11 mouse cellular contexts compared by ENCODE assay signal in the genomic region with DNA sequence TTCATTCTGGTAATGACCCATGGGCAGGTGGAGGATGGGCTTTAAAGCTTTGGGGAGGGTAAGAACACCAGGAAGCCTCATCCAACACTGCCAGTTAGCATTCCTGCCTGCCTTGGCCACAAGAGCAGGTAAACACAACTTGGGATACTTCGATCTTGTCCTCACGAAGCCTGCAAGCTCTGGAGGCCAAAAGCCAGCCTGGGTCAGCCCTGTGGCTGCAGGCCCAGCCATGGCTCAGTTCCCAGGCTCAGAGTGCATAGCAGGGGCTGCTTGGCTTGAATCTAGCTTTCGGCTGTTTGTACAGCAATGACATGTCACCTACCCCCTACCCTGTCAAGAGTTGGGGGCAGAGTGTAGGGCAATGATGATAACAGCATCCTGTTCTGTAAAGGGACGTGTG. TPM values are rescaled to one million over a fixed set of nuclear protein-coding genes. Genes with fewer than 3 reads are reported as not detected.
A peak's percentile ranks its signal among the peaks of the same experiment; 100 is the strongest.
DNase-seq lines count a peak whose midpoint lies in the region; ATAC-seq and TF ChIP-seq lines count a peak whose summit lies in the region.
"Had no signal": no experiment of that assay in that cellular context is flagged by ENCODE, and none has a peak within 500 bp of the region (broad histone marks: within the 10 kb centered on the region; RNA-seq: fewer than 3 reads in every experiment).

No protein-coding gene starts in this region.

- H3K4me3 ChIP-seq in kidney, adult 2 months (ENCODE audit: insufficient read depth, low read depth, low read length): no peak overlapping the region
- H3K4me3 ChIP-seq in kidney, embryonic 15.5 days (replicated peaks): no peak overlapping the region
- peak overlapping the region; percentile 4 for H3K4me3 ChIP-seq in liver, embryonic 13.5 days (replicated peaks)
- H3K4me3 ChIP-seq in midbrain, embryonic 14.5 days (replicated peaks; ENCODE audit: low read depth, low read length): no peak overlapping the region
- H3K4me3 ChIP-seq: embryonic facial prominence, embryonic 12.5 days; hindbrain, embryonic 10.5 days had no signal

- peak; percentile 95 for DNase-seq in kidney, adult 2 months
- DNase-seq in cerebellum, adult 18-20 months: peak; percentile 79 to 80
- peak; percentile 61 to 75 for DNase-seq in heart, adult 9 months (ENCODE audit: low spot score in 2 of 2)
- no peak for DNase-seq in liver, embryonic 13.5 days
- no peak for DNase-seq in layer of hippocampus, adult 9-10 months (ENCODE audit: low spot score)
- DNase-seq in midbrain, embryonic 14.5 days: no peak
- DNase-seq: spleen, adult 18-20 months had no signal

- WGBS in kidney, adult 2 months: 24% methylated on average over 4 of the region's 4 CpGs
- 61% methylated on average over 4 of the region's 4 CpGs for WGBS in kidney, embryonic 15.5 days
- 77% methylated on average over 4 of the region's 4 CpGs for WGBS in liver, embryonic 13.5 days (ENCODE audit: insufficient replicate concordance)
- 88% methylated on average over 4 of the region's 4 CpGs for WGBS in midbrain, embryonic 14.5 days

- no peak for ATAC-seq in kidney, embryonic 15.5 days (replicated peaks; ENCODE audit: low FRiP score)
- no peak for ATAC-seq in liver, embryonic 13.5 days (ENCODE audit: low read depth)
- ATAC-seq in frontal cortex, adult (ENCODE audit: low TSS enrichment): no peak
- no peak for ATAC-seq in midbrain, embryonic 14.5 days (ENCODE audit: low FRiP score, low TSS enrichment)

- H3K27ac ChIP-seq in kidney, adult 2 months (ENCODE audit: insufficient read depth, low read depth, low read length): peak overlapping the region; percentile 80
- no peak overlapping the region for H3K27ac ChIP-seq in kidney, embryonic 15.5 days
- peak overlapping the region; percentile 97 for H3K27ac ChIP-seq in liver, embryonic 13.5 days
- no peak overlapping the region for H3K27ac ChIP-seq in midbrain, embryonic 14.5 days (replicated peaks; ENCODE audit: low read depth, low read length)
- H3K27ac ChIP-seq: embryonic facial prominence, embryonic 12.5 days; hindbrain, embryonic 10.5 days had no signal

- no peak overlapping the region for H3K9ac ChIP-seq in kidney, embryonic 15.5 days
- H3K9ac ChIP-seq in liver, embryonic 13.5 days: peak overlapping the region; percentile 57
- no peak overlapping the region for H3K9ac ChIP-seq in midbrain, embryonic 14.5 days (replicated peaks; ENCODE audit: low read length)
- H3K9ac ChIP-seq: embryonic facial prominence, embryonic 12.5 days had no signal

- no peak for TF ChIP-seq POLR2A in kidney, adult 2 months (IDR thresholded peaks at IDR 0.05; ENCODE audit: low read depth, low read length)

- peaks cover 50% of the 10 kb centered on the region for H3K4me1 ChIP-seq in kidney, adult 2 months (ENCODE audit: control insufficient read depth, insufficient read depth, low read length)
- peaks cover 15% of the 10 kb centered on the region; the same call in 1 of the 2 replicates for H3K4me1 ChIP-seq in kidney, embryonic 15.5 days
- H3K4me1 ChIP-seq in liver, embryonic 13.5 days (replicated peaks): peaks cover 84% of the 10 kb centered on the region
- no peaks in the 10 kb centered on the region for H3K4me1 ChIP-seq in midbrain, embryonic 14.5 days (ENCODE audit: control insufficient read depth, insufficient read depth, low read length)

- no peaks in the 10 kb centered on the region for H3K36me3 ChIP-seq in kidney, adult 2 months (ENCODE audit: control insufficient read depth, insufficient read depth, low read length)
- no peaks in the 10 kb centered on the region for H3K36me3 ChIP-seq in kidney, embryonic 15.5 days
- peaks cover 83% of the 10 kb centered on the region for H3K36me3 ChIP-seq in liver, embryonic 13.5 days
- no peaks in the 10 kb centered on the region for H3K36me3 ChIP-seq in midbrain, embryonic 14.5 days (ENCODE audit: control insufficient read depth, insufficient read depth, low read length)
- H3K36me3 ChIP-seq: embryonic facial prominence, embryonic 12.5 days; hindbrain, embryonic 10.5 days had no signal

- H3K27me3 ChIP-seq in kidney, adult 2 months (replicated peaks; ENCODE audit: control insufficient read depth, insufficient read depth, low read length): no peaks in the 10 kb centered on the region
- H3K27me3 ChIP-seq in kidney, embryonic 15.5 days: no peaks in the 10 kb centered on the region
- no peaks in the 10 kb centered on the region for H3K27me3 ChIP-seq in liver, embryonic 13.5 days
- no peaks in the 10 kb centered on the region for H3K27me3 ChIP-seq in midbrain, embryonic 14.5 days (ENCODE audit: control insufficient read depth, insufficient read depth, low read length)
- H3K27me3 ChIP-seq: embryonic facial prominence, embryonic 12.5 days had no signal

- TF ChIP-seq CTCF in kidney, adult 2 months (conservative IDR thresholded peaks at IDR 0.05; ENCODE audit: insufficient read depth, insufficient read length, low read depth, low read length): no peak

- H3K4me2 ChIP-seq in kidney, embryonic 15.5 days: no peak overlapping the region
- H3K4me2 ChIP-seq in liver, embryonic 13.5 days: peak overlapping the region; percentile 70
- no peak overlapping the region for H3K4me2 ChIP-seq in midbrain, embryonic 14.5 days (ENCODE audit: low read length)
- H3K4me2 ChIP-seq: embryonic facial prominence, embryonic 12.5 days had no signal

- no peaks in the 10 kb centered on the region for H3K9me3 ChIP-seq in kidney, embryonic 15.5 days (replicated peaks)
- no peaks in the 10 kb centered on the region for H3K9me3 ChIP-seq in liver, embryonic 13.5 days (replicated peaks)
- no peaks in the 10 kb centered on the region for H3K9me3 ChIP-seq in midbrain, embryonic 14.5 days (ENCODE audit: control insufficient read depth, low read length)
- H3K9me3 ChIP-seq: embryonic facial prominence, embryonic 12.5 days; hindbrain, embryonic 10.5 days had no signal

RNA-seq across cellular contexts. Expression of gene Slc22a4, which starts 21.0 kb away (rescaled TPM):
- 46.7 and 56.8 TPM in 2 replicates for polyA plus RNA-seq in kidney, adult 2 months (2012; rRNA removed)
- 1.4 and 1.9 TPM in 2 replicates for polyA plus RNA-seq in kidney, embryonic 15.5 days (2015; fragmentation: Nextera tagmentation; extraction: Ambion mirVana)
- 33.7 and 33.9 TPM in 2 replicates for polyA plus RNA-seq in liver, embryonic 13.5 days (2015; fragmentation: Nextera tagmentation; extraction: Ambion mirVana)
- polyA plus RNA-seq in midbrain, embryonic 14.5 days (2014; fragmentation: Nextera tagmentation; extraction: Ambion mirVana): 2.5 TPM in 2 replicates

RNA-seq across cellular contexts. Expression of gene Slc22a21, which starts 26.8 kb away (rescaled TPM):
- 2.4 and 3.7 TPM in 2 replicates for polyA plus RNA-seq in kidney, adult 2 months (2012; rRNA removed)
- polyA plus RNA-seq in kidney, embryonic 15.5 days (2015; fragmentation: Nextera tagmentation; extraction: Ambion mirVana): 3.9 and 5.6 TPM in 2 replicates
- 1.1 and 1.6 TPM in 2 replicates for polyA plus RNA-seq in liver, embryonic 13.5 days (2015; fragmentation: Nextera tagmentation; extraction: Ambion mirVana)
- 2.3 and 2.4 TPM in 2 replicates for polyA plus RNA-seq in midbrain, embryonic 14.5 days (2014; fragmentation: Nextera tagmentation; extraction: Ambion mirVana)

Comparison
In these comparisons a context has a peak if more than half of its experiments do, and no peak if none do; other contexts are left out.
1. H3K27ac ChIP-seq: peak in kidney, adult 2 months (single experiment) and liver, embryonic 13.5 days (single experiment); none in kidney, embryonic 15.5 days (single experiment) and midbrain, embryonic 14.5 days (single experiment).
2. DNase-seq: peak in kidney, adult 2 months (single experiment), cerebellum, adult 18-20 months (2 of 2) and heart, adult 9 months (2 of 2); none in liver, embryonic 13.5 days (single experiment), layer of hippocampus, adult 9-10 months (single experiment) and midbrain, embryonic 14.5 days (single experiment).